Mouse (Mus musculus): ENCODE data around the gene Agap1. TPM values are rescaled to one million over a fixed set of nuclear protein-coding genes. Genes with fewer than 3 reads are reported as not detected.
A peak's percentile ranks its signal among the peaks of the same experiment; 100 is the strongest.

The Agap1 gene
- polyA plus RNA-seq, 1 experiment from 2014 or later = 8.5 TPM

GRCm38 (mm10) chr1:89477033-89477432 lies 22.4 kb downstream of the Agap1 start:
- Histone ChIP-seq H3K27me3 (ENCODE audit: insufficient read depth, low read length) (no peaks in the 10 kb centered on the region), H3K9ac (ENCODE audit: low read depth, low read length) (no peak overlapping the region), H3K4me2 (ENCODE audit: low read length) (no peak overlapping the region), H3K4me1 (replicated peaks; ENCODE audit: insufficient read depth, low read length) (peaks cover 9% of the 10 kb centered on the region; the same call in 1 of the 2 replicates), H3K36me3 (ENCODE audit: insufficient read depth, low read length) (no peaks in the 10 kb centered on the region), H3K4me3 (replicated peaks; ENCODE audit: low read depth, low read length) (no peak overlapping the region), H3K27ac (no peak overlapping the region; the same call in 1 of the 2 replicates), H3K9me3 (replicated peaks; ENCODE audit: low read length) (no peaks in the 10 kb centered on the region)
- DNase-seq (ENCODE audit: low spot score) (no peak), ATAC-seq (replicated peaks; ENCODE audit: low FRiP score, low read depth) (peak; percentile 74)
- no peak for TF ChIP-seq CTCF (IDR thresholded peaks at IDR 0.05; ENCODE audit: low read depth)
- 68% methylated on average over 5 of the region's 5 CpGs for WGBS

GRCm38 (mm10) chr1:89478571-89479460 lies 24.2 kb downstream of the Agap1 start:
- DNase-seq (ENCODE audit: low spot score) (no peak), ATAC-seq (replicated peaks; ENCODE audit: low FRiP score, low read depth) (no peak)
- Histone ChIP-seq H3K4me1 (replicated peaks; ENCODE audit: insufficient read depth, low read length) (peaks cover 9% of the 10 kb centered on the region; the same call in 1 of the 2 replicates), H3K4me2 (ENCODE audit: low read length) (no peak overlapping the region), H3K9me3 (replicated peaks; ENCODE audit: low read length) (no peaks in the 10 kb centered on the region), H3K27ac (no peak overlapping the region), H3K9ac (ENCODE audit: low read depth, low read length) (no peak overlapping the region), H3K36me3 (ENCODE audit: insufficient read depth, low read length) (no peaks in the 10 kb centered on the region), H3K4me3 (replicated peaks; ENCODE audit: low read depth, low read length) (no peak overlapping the region), H3K27me3 (ENCODE audit: insufficient read depth, low read length) (no peaks in the 10 kb centered on the region)
- WGBS = 81% methylated on average over 4 of the region's 4 CpGs
- TF ChIP-seq CTCF (IDR thresholded peaks at IDR 0.05; ENCODE audit: low read depth) = no peak

- Histone ChIP-seq H3K4me2 (ENCODE audit: low read length) (no peak overlapping the region), H3K9me3 (replicated peaks; ENCODE audit: low read length) (no peaks in the 10 kb centered on the region)
Observed at GRCm38 (mm10) chr1:89481154-89481553, 26.5 kb downstream of the Agap1 start.

GRCm38 (mm10) chr1:89482812-89483211 lies 28.2 kb downstream of the Agap1 start:
- TF ChIP-seq CTCF (IDR thresholded peaks at IDR 0.05; ENCODE audit: low read depth) = no peak
- DNase-seq (ENCODE audit: low spot score) = no peak
- no peak for ATAC-seq (replicated peaks; ENCODE audit: low FRiP score, low read depth)
- no peak overlapping the region for H3K27ac ChIP-seq
- H3K27me3 ChIP-seq (ENCODE audit: insufficient read depth, low read length) = no peaks in the 10 kb centered on the region
- 0 out of 2 replicates have a peak, but pooled peaks cover 9% of the 10 kb centered on the region for H3K4me1 ChIP-seq (replicated peaks; ENCODE audit: insufficient read depth, low read length)
- no peak overlapping the region for H3K4me3 ChIP-seq (replicated peaks; ENCODE audit: low read depth, low read length)
- no peak overlapping the region for H3K9ac ChIP-seq (ENCODE audit: low read depth, low read length)
- no peak overlapping the region for H3K4me2 ChIP-seq (ENCODE audit: low read length)
- H3K9me3 ChIP-seq (replicated peaks; ENCODE audit: low read length) = no peaks in the 10 kb centered on the region
- WGBS = 47% methylated on average over 5 of the region's 5 CpGs
- no peaks in the 10 kb centered on the region for H3K36me3 ChIP-seq (ENCODE audit: insufficient read depth, low read length)

More at GRCm38 (mm10) chr1:89481154-89481553, 26.5 kb downstream of the Agap1 start:
- H3K4me1 ChIP-seq (replicated peaks; ENCODE audit: insufficient read depth, low read length) = peaks cover 9% of the 10 kb centered on the region; the same call in 1 of the 2 replicates
- no peak overlapping the region for H3K4me3 ChIP-seq (replicated peaks; ENCODE audit: low read depth, low read length)
- H3K9ac ChIP-seq (ENCODE audit: low read depth, low read length) = no peak overlapping the region
- no peaks in the 10 kb centered on the region for H3K36me3 ChIP-seq (ENCODE audit: insufficient read depth, low read length)
- peak; percentile 71; the same call in 1 of the 2 replicates for ATAC-seq (replicated peaks; ENCODE audit: low FRiP score, low read depth)
- no peak for TF ChIP-seq CTCF (IDR thresholded peaks at IDR 0.05; ENCODE audit: low read depth)
- no peak overlapping the region for H3K27ac ChIP-seq
- H3K27me3 ChIP-seq (ENCODE audit: insufficient read depth, low read length) = no peaks in the 10 kb centered on the region
- DNase-seq (ENCODE audit: low spot score) = no peak
- WGBS = 71% methylated on average over 9 of the region's 9 CpGs

GRCm38 (mm10) chr1:89486891-89487290 lies 32.3 kb downstream of the Agap1 start:
- no peak overlapping the region for H3K4me2 ChIP-seq (ENCODE audit: low read length)
- 89% methylated on average over 6 of the region's 6 CpGs for WGBS
- no peak for ATAC-seq (replicated peaks; ENCODE audit: low FRiP score, low read depth)
- no peak for DNase-seq (ENCODE audit: low spot score)
- TF ChIP-seq CTCF (IDR thresholded peaks at IDR 0.05; ENCODE audit: low read depth) = no peak
- H3K9me3 ChIP-seq (replicated peaks; ENCODE audit: low read length) = no peaks in the 10 kb centered on the region
- no peak overlapping the region for H3K4me3 ChIP-seq (replicated peaks; ENCODE audit: low read depth, low read length)
- H3K4me1 ChIP-seq (replicated peaks; ENCODE audit: insufficient read depth, low read length) = peaks cover 5% of the 10 kb centered on the region
- no peaks in the 10 kb centered on the region for H3K27me3 ChIP-seq (ENCODE audit: insufficient read depth, low read length)
- H3K9ac ChIP-seq (ENCODE audit: low read depth, low read length) = no peak overlapping the region
- H3K36me3 ChIP-seq (ENCODE audit: insufficient read depth, low read length) = no peaks in the 10 kb centered on the region
- H3K27ac ChIP-seq = no peak overlapping the region

- WGBS = 58% methylated on average over 17 of the region's 17 CpGs
- H3K27ac ChIP-seq = no peak overlapping the region
- DNase-seq (ENCODE audit: low spot score) = no peak
- H3K4me1 ChIP-seq (replicated peaks; ENCODE audit: insufficient read depth, low read length) = peaks cover 5% of the 10 kb centered on the region
- no peaks in the 10 kb centered on the region for H3K27me3 ChIP-seq (ENCODE audit: insufficient read depth, low read length)
- H3K9ac ChIP-seq (ENCODE audit: low read depth, low read length) = no peak overlapping the region
- no peaks in the 10 kb centered on the region for H3K36me3 ChIP-seq (ENCODE audit: insufficient read depth, low read length)
- TF ChIP-seq CTCF (IDR thresholded peaks at IDR 0.05; ENCODE audit: low read depth) = no peak
- H3K4me3 ChIP-seq (replicated peaks; ENCODE audit: low read depth, low read length) = no peak overlapping the region
- ATAC-seq (replicated peaks; ENCODE audit: low FRiP score, low read depth) = peak; percentile 67; the same call in 1 of the 2 replicates
- H3K4me2 ChIP-seq (ENCODE audit: low read length) = no peak overlapping the region
- no peaks in the 10 kb centered on the region for H3K9me3 ChIP-seq (replicated peaks; ENCODE audit: low read length)
Observed at GRCm38 (mm10) chr1:89489111-89489971, 34.7 kb downstream of the Agap1 start.

Data from kidney, postnatal 0 days (tissue).